Mouse (Mus musculus) urinary bladder, adult 18-20 months (tissue): ENCODE measurements at regions not wholly inside any gene's neighbourhood (a gene's known extent, or its start where the extent isn't known, plus 50 kb on each side); places are given as distances from the start of the nearest gene placed in this dataset.

Source experiments
- DNase-seq, 2 experiments: peaks; one replicate each; pipeline ENCODE4 v3.0.0; 2022; ENCODE audit warnings: low spot score in 2 of 2, mixed read lengths in 2 of 2

- no peak for DNase-seq
Observed at GRCm38 (mm10) chr15:11572063-11572462, 172.6 kb upstream of the Tars start.

- no peak for DNase-seq
Observed at GRCm38 (mm10) chr15:11565503-11566031, 166.1 kb upstream of the Tars start.

GRCm38 (mm10) chr15:11552568-11552967 lies 153.1 kb upstream of the Tars start:
- DNase-seq, result no peak

- no peak for DNase-seq
Observed at GRCm38 (mm10) chr15:11552110-11552509, 152.6 kb upstream of the Tars start.

- no peak for DNase-seq
Observed at GRCm38 (mm10) chr15:11539485-11539884, 140.0 kb upstream of the Tars start.

GRCm38 (mm10) chr15:11536076-11536620 lies 136.7 kb upstream of the Tars start:
- DNase-seq, result peak in 1 of 2 experiments; percentile 9

GRCm38 (mm10) chr15:11534404-11535251 lies 135.2 kb upstream of the Tars start:
- no peak for DNase-seq

- DNase-seq, result no peak
Observed at GRCm38 (mm10) chr15:11533616-11534015, 134.2 kb upstream of the Tars start.

GRCm38 (mm10) chr15:11533002-11533610 lies 133.6 kb upstream of the Tars start:
- no peak for DNase-seq

- DNase-seq, result no peak
Observed at GRCm38 (mm10) chr15:11532536-11532935, 133.1 kb upstream of the Tars start.

GRCm38 (mm10) chr15:11529819-11530810 lies 130.7 kb upstream of the Tars start:
- DNase-seq, result no peak

- DNase-seq, result no peak
Observed at GRCm38 (mm10) chr15:11524337-11525106, 125.1 kb upstream of the Tars start.

GRCm38 (mm10) chr15:11518565-11518964 lies 119.1 kb upstream of the Tars start:
- no peak for DNase-seq

- no peak for DNase-seq
Observed at GRCm38 (mm10) chr15:11517892-11518291, 118.4 kb upstream of the Tars start.

GRCm38 (mm10) chr15:11505076-11505639 lies 105.7 kb upstream of the Tars start:
- no peak for DNase-seq

GRCm38 (mm10) chr15:11496436-11496835 lies 97.0 kb upstream of the Tars start:
- no peak for DNase-seq

- no peak for DNase-seq
Observed at GRCm38 (mm10) chr15:11489116-11489515, 89.7 kb upstream of the Tars start.

- no peak for DNase-seq
Observed at GRCm38 (mm10) chr15:11487268-11487783, 87.9 kb upstream of the Tars start.

GRCm38 (mm10) chr15:11483916-11484315 lies 84.5 kb upstream of the Tars start:
- no peak for DNase-seq
